Mouse (Mus musculus): ENCODE data around the gene Dnmt3a. TPM values are rescaled to one million over a fixed set of nuclear protein-coding genes. Genes with fewer than 3 reads are reported as not detected.

The Dnmt3a gene
- polyA plus RNA-seq, 1 experiment from 2014 or later, result 61.9 TPM

DNA sequence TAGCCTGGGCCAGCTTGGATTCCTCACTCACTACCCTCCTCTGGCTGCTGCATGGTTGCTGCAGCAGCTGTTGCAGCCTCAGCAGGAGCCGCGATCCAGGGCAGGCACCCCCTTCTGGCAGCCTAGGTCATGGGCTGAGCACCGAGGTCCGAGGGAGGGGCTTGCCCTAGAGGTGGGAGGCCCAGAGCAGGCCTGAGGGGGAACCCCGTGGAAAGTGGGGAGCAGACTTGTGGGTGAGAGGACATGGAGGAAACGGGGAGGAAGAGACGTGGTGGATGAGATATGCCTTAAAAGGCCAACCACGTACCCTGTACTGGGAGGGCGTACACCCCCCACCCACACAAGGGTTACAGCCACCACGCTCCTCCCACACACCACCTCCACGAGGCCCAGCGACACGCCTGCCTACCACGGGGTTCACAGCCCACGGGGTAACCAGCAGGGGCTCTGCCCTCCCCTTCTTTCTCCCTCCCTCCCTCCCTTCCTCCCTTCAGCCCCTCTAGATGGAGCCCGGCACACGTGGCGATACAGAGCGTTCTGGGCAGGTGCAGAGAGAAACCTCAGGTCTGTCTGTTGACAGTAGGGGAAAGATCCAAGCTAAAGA lies 65.2 kb downstream of the Dnmt3a start:
- Histone ChIP-seq H3K36me3 (replicated peaks; ENCODE audit: control insufficient read depth, insufficient read depth) (peaks cover 52% of the 10 kb centered on the region), H3K4me1 (replicated peaks; ENCODE audit: control insufficient read depth, insufficient read depth, low read length) (peaks cover 12% of the 10 kb centered on the region), H3K27ac (peak overlapping the region; percentile 47; the same call in 1 of the 2 replicates), H3K27me3 (ENCODE audit: control insufficient read depth, insufficient read depth, low read length) (no peaks in the 10 kb centered on the region), H3K9me3 (ENCODE audit: control insufficient read depth, low read length) (no peaks in the 10 kb centered on the region), H3K4me2 (replicated peaks) (peak overlapping the region; percentile 29), H3K4me3 (replicated peaks; ENCODE audit: low read length) (no peak overlapping the region), H3K9ac (no peak overlapping the region)
- WGBS, result 5% methylated on average over 15 of the region's 19 CpGs
- peak; percentile 47 for ATAC-seq (ENCODE audit: low FRiP score)
- DNase-seq (ENCODE audit: low spot score), result no peak

- no peaks in the 10 kb centered on the region for H3K9me3 ChIP-seq (ENCODE audit: control insufficient read depth, low read length)
- H3K9ac ChIP-seq, result no peak overlapping the region
- peaks cover 56% of the 10 kb centered on the region for H3K36me3 ChIP-seq (replicated peaks; ENCODE audit: control insufficient read depth, insufficient read depth)
- H3K27ac ChIP-seq, result peak overlapping the region; percentile 47; the same call in 1 of the 2 replicates
- DNase-seq (ENCODE audit: low spot score), result peak; percentile 70
- 0 out of 2 replicates have a peak, but pooled peaks have one; percentile 40 for ATAC-seq (ENCODE audit: low FRiP score)
- no peaks in the 10 kb centered on the region for H3K27me3 ChIP-seq (ENCODE audit: control insufficient read depth, insufficient read depth, low read length)
- H3K4me3 ChIP-seq (replicated peaks; ENCODE audit: low read length), result no peak overlapping the region
- H3K4me1 ChIP-seq (replicated peaks; ENCODE audit: control insufficient read depth, insufficient read depth, low read length), result peaks cover 12% of the 10 kb centered on the region
- 0 out of 2 replicates have a peak overlapping the region, but pooled peaks have one; percentile 29 for H3K4me2 ChIP-seq (replicated peaks)
- 22% methylated on average over 15 of the region's 15 CpGs for WGBS
Measured at GRCm38 (mm10) chr12:3871637-3872036, 65.8 kb downstream of the Dnmt3a start.

- no peak overlapping the region for H3K4me3 ChIP-seq (replicated peaks; ENCODE audit: low read length)
- no peaks in the 10 kb centered on the region for H3K27me3 ChIP-seq (ENCODE audit: control insufficient read depth, insufficient read depth, low read length)
- DNase-seq (ENCODE audit: low spot score) (no peak), ATAC-seq (ENCODE audit: low FRiP score) (no peak)
- peaks cover 12% of the 10 kb centered on the region for H3K4me1 ChIP-seq (replicated peaks; ENCODE audit: control insufficient read depth, insufficient read depth, low read length)
- WGBS, result 71% methylated on average over 9 of the region's 9 CpGs
- peaks cover 63% of the 10 kb centered on the region for H3K36me3 ChIP-seq (replicated peaks; ENCODE audit: control insufficient read depth, insufficient read depth)
- H3K9me3 ChIP-seq (ENCODE audit: control insufficient read depth, low read length), result no peaks in the 10 kb centered on the region
- no peak overlapping the region for H3K27ac ChIP-seq
- H3K9ac ChIP-seq, result no peak overlapping the region
- H3K4me2 ChIP-seq (replicated peaks), result no peak overlapping the region
Measured at GRCm38 (mm10) chr12:3872410-3873230, 66.8 kb downstream of the Dnmt3a start.

- Histone ChIP-seq H3K27me3 (ENCODE audit: control insufficient read depth, insufficient read depth, low read length) (no peaks in the 10 kb centered on the region), H3K4me3 (replicated peaks; ENCODE audit: low read length) (no peak overlapping the region), H3K4me1 (replicated peaks; ENCODE audit: control insufficient read depth, insufficient read depth, low read length) (peaks cover 12% of the 10 kb centered on the region), H3K9me3 (ENCODE audit: control insufficient read depth, low read length) (no peaks in the 10 kb centered on the region), H3K27ac (no peak overlapping the region), H3K36me3 (replicated peaks; ENCODE audit: control insufficient read depth, insufficient read depth) (peaks cover 63% of the 10 kb centered on the region), H3K4me2 (replicated peaks) (no peak overlapping the region), H3K9ac (no peak overlapping the region)
- DNase-seq (ENCODE audit: low spot score) (no peak), ATAC-seq (ENCODE audit: low FRiP score) (no peak)
Measured at GRCm38 (mm10) chr12:3875474-3875873, 69.7 kb downstream of the Dnmt3a start.

DNA sequence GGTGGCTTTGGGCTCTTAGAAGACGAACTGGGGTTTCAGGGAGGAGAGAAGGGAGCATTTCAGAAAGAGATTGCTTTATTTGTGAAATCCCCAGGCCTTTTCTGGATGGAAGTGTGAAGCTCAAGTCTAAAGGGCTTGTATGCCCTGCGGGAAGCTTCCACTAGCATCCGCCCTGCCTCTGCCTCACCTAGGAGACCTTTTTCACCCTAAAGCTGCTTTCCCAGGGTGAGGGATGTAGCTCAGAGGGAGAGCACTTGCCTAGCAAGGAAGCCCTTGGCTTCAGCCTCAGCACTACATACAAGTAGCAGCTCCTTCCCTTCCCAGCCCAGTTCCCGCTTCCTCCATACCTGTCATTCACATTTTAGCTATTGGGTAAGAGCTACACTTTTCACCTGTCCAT lies 71.6 kb downstream of the Dnmt3a start:
- Histone ChIP-seq H3K27me3 (ENCODE audit: control insufficient read depth, insufficient read depth, low read length) (no peaks in the 10 kb centered on the region), H3K27ac (no peak overlapping the region), H3K36me3 (replicated peaks; ENCODE audit: control insufficient read depth, insufficient read depth) (peaks cover 59% of the 10 kb centered on the region), H3K9ac (no peak overlapping the region), H3K4me3 (replicated peaks; ENCODE audit: low read length) (no peak overlapping the region), H3K4me1 (replicated peaks; ENCODE audit: control insufficient read depth, insufficient read depth, low read length) (no peaks in the 10 kb centered on the region), H3K4me2 (replicated peaks) (no peak overlapping the region), H3K9me3 (ENCODE audit: control insufficient read depth, low read length) (no peaks in the 10 kb centered on the region)
- 85% methylated on average over 4 of the region's 4 CpGs for WGBS
- DNase-seq (ENCODE audit: low spot score), result no peak
- no peak for ATAC-seq (ENCODE audit: low FRiP score)

GRCm38 (mm10) chr12:3881474-3881873 lies 75.7 kb downstream of the Dnmt3a start:
- 93% methylated on average over 3 of the region's 3 CpGs for WGBS
- H3K27me3 ChIP-seq (ENCODE audit: control insufficient read depth, insufficient read depth, low read length), result no peaks in the 10 kb centered on the region
- no peak overlapping the region for H3K4me2 ChIP-seq (replicated peaks)
- no peaks in the 10 kb centered on the region for H3K9me3 ChIP-seq (ENCODE audit: control insufficient read depth, low read length)
- peaks cover 30% of the 10 kb centered on the region for H3K36me3 ChIP-seq (replicated peaks; ENCODE audit: control insufficient read depth, insufficient read depth)
- no peak for ATAC-seq (ENCODE audit: low FRiP score)
- H3K4me1 ChIP-seq (replicated peaks; ENCODE audit: control insufficient read depth, insufficient read depth, low read length), result peaks cover 11% of the 10 kb centered on the region; the same call in 1 of the 2 replicates
- H3K9ac ChIP-seq, result no peak overlapping the region
- H3K4me3 ChIP-seq (replicated peaks; ENCODE audit: low read length), result no peak overlapping the region
- H3K27ac ChIP-seq, result no peak overlapping the region
- no peak for DNase-seq (ENCODE audit: low spot score)

GRCm38 (mm10) chr12:3884892-3885493 lies 79.2 kb downstream of the Dnmt3a start:
- Histone ChIP-seq H3K36me3 (replicated peaks; ENCODE audit: control insufficient read depth, insufficient read depth) (peaks cover 11% of the 10 kb centered on the region; the same call in 1 of the 2 replicates), H3K4me3 (replicated peaks; ENCODE audit: low read length) (no peak overlapping the region), H3K9me3 (ENCODE audit: control insufficient read depth, low read length) (no peaks in the 10 kb centered on the region), H3K4me1 (replicated peaks; ENCODE audit: control insufficient read depth, insufficient read depth, low read length) (peaks cover 46% of the 10 kb centered on the region), H3K4me2 (replicated peaks) (no peak overlapping the region), H3K27ac (no peak overlapping the region), H3K9ac (no peak overlapping the region), H3K27me3 (ENCODE audit: control insufficient read depth, insufficient read depth, low read length) (no peaks in the 10 kb centered on the region)
- no peak for ATAC-seq (ENCODE audit: low FRiP score)
- WGBS, result 16% methylated on average over 9 of the region's 9 CpGs
- no peak for DNase-seq (ENCODE audit: low spot score)

GRCm38 (mm10) chr12:3886601-3887000 lies 80.8 kb downstream of the Dnmt3a start:
- no peaks in the 10 kb centered on the region for H3K27me3 ChIP-seq (ENCODE audit: control insufficient read depth, insufficient read depth, low read length)
- H3K4me2 ChIP-seq (replicated peaks), result no peak overlapping the region
- no peaks in the 10 kb centered on the region for H3K9me3 ChIP-seq (ENCODE audit: control insufficient read depth, low read length)
- H3K36me3 ChIP-seq (replicated peaks; ENCODE audit: control insufficient read depth, insufficient read depth), result peaks cover 11% of the 10 kb centered on the region; the same call in 1 of the 2 replicates
- WGBS, result 29% methylated on average over 2 of the region's 2 CpGs
- peaks cover 61% of the 10 kb centered on the region for H3K4me1 ChIP-seq (replicated peaks; ENCODE audit: control insufficient read depth, insufficient read depth, low read length)
- no peak overlapping the region for H3K9ac ChIP-seq
- peak overlapping the region; percentile 91 for H3K27ac ChIP-seq
- DNase-seq (ENCODE audit: low spot score) (no peak), ATAC-seq (ENCODE audit: low FRiP score) (no peak)
- H3K4me3 ChIP-seq (replicated peaks; ENCODE audit: low read length), result no peak overlapping the region
